ENCODE assay signal across 8 mouse cellular contexts in the genomic region with DNA sequence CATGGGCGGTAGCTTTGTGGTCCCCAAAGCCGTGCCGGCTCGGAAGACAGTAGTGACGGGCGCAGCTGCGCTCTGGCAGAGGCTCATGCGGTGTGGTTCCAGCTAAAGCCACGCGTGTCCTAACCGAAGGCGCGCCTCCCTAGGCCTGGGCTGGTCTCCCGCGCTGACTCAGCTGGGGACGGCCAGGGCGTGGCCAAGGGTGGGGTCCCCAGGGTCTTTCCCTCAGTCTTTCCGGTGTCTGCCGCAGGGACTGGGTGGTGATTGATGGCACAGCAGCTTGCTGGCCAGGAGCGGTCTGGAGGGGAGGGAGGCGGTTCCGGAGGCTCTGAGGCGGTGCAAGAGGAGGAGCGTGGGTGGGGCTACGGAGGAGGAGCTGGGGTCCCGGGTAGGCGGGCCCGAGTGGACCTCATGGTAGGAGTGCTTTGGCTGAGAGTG. TPM values are rescaled to one million over a fixed set of nuclear protein-coding genes. Genes with fewer than 3 reads are reported as not detected.
DNase-seq lines count a peak whose midpoint lies in the region; ATAC-seq and TF ChIP-seq lines count a peak whose summit lies in the region.

No protein-coding gene starts in this region.

- peak overlapping the region; percentile 86 for H3K4me3 ChIP-seq in ES-Bruce4 (ENCODE audit: low read depth, low read length)
- peak overlapping the region; percentile 54 for H3K4me3 ChIP-seq in forebrain, embryonic 16.5 days (replicated peaks; ENCODE audit: low read length)
- H3K4me3 ChIP-seq in lung, embryonic 16.5 days (ENCODE audit: low read length), result peak overlapping the region; percentile 65

- H3K9me3 ChIP-seq in ES-Bruce4 (replicated peaks; ENCODE audit: control insufficient read depth, insufficient read depth, low read length, poor library complexity, severe bottlenecking), result no peaks in the 10 kb centered on the region
- H3K9me3 ChIP-seq in forebrain, embryonic 16.5 days (ENCODE audit: control insufficient read depth, low read length), result no peaks in the 10 kb centered on the region
- H3K9me3 ChIP-seq in lung, embryonic 16.5 days (ENCODE audit: control insufficient read depth, low read length), result no peaks in the 10 kb centered on the region

- TF ChIP-seq EP300 in ES-Bruce4 (IDR thresholded peaks at IDR 0.05; ENCODE audit: insufficient read depth, low read depth, low read length), result peak; percentile 23; the same call in 1 of the 2 replicates

- H3K4me2 ChIP-seq in forebrain, embryonic 16.5 days (ENCODE audit: low read length), result peak overlapping the region; percentile 93
- H3K4me2 ChIP-seq in lung, embryonic 16.5 days (ENCODE audit: low read depth, low read length), result peak overlapping the region; percentile 90

- 0 out of 2 replicates have a peak overlapping the region, but pooled peaks have one; percentile 39 for H3K27ac ChIP-seq in ES-Bruce4 (ENCODE audit: insufficient read depth, low read length)
- H3K27ac ChIP-seq in forebrain, embryonic 16.5 days (ENCODE audit: low read length), result no peak overlapping the region
- H3K27ac ChIP-seq in lung, embryonic 16.5 days (ENCODE audit: low read length), result peak overlapping the region; percentile 88

- 0% methylated on average over 28 of the region's 28 CpGs for WGBS in forebrain, embryonic 16.5 days
- whole genome bisulfite sequencing in lung, embryonic 16.5 days, result under 1% methylated on average over 28 of the region's 28 CpGs

- H3K27me3 ChIP-seq in ES-Bruce4 (ENCODE audit: control insufficient read depth, insufficient read depth, low read length, poor library complexity, severe bottlenecking), result no peaks in the 10 kb centered on the region
- 0 out of 2 replicates have a peak, but pooled peaks cover 4% of the 10 kb centered on the region for H3K27me3 ChIP-seq in forebrain, embryonic 16.5 days (replicated peaks; ENCODE audit: control insufficient read depth, insufficient read depth, low read length)
- H3K27me3 ChIP-seq in lung, embryonic 16.5 days (ENCODE audit: control insufficient read depth, insufficient read depth, low read depth, low read length), result no peaks in the 10 kb centered on the region

- ATAC-seq in forebrain, embryonic 16.5 days, result peak; percentile 96
- ATAC-seq in lung, embryonic 16.5 days (ENCODE audit: low read depth), result peak; percentile 95

- H3K9ac ChIP-seq in ES-Bruce4 (ENCODE audit: low read depth, poor library complexity, severe bottlenecking), result peak overlapping the region; percentile 65
- H3K9ac ChIP-seq in forebrain, embryonic 16.5 days (replicated peaks; ENCODE audit: low read depth, low read length), result peak overlapping the region; percentile 51
- peak overlapping the region; percentile 67 for H3K9ac ChIP-seq in lung, embryonic 16.5 days (ENCODE audit: low read length)

- no peak for TF ChIP-seq POLR2A in ES-Bruce4 (IDR thresholded peaks at IDR 0.05; ENCODE audit: insufficient read depth, low read length)

- no peaks in the 10 kb centered on the region for H3K36me3 ChIP-seq in ES-Bruce4 (ENCODE audit: control insufficient read depth, insufficient read depth, low read length, poor library complexity, severe bottlenecking)
- no peaks in the 10 kb centered on the region for H3K36me3 ChIP-seq in forebrain, embryonic 16.5 days (ENCODE audit: control insufficient read depth, insufficient read depth)
- H3K36me3 ChIP-seq in lung, embryonic 16.5 days (ENCODE audit: control insufficient read depth, insufficient read depth, low read length), result no peaks in the 10 kb centered on the region

- intact Hi-C loops in heart, postnatal 36 days (cut with DNase I), result loop anchor here (2.0 to 5.0 kb wide), 2 partner anchors 35 to 54 kb away; partner anchors contain the start of gene Lrrfip1

- H3K4me1 ChIP-seq in ES-Bruce4 (ENCODE audit: control insufficient read depth, insufficient read depth, low read length), result no peaks in the 10 kb centered on the region
- H3K4me1 ChIP-seq in forebrain, embryonic 16.5 days (replicated peaks; ENCODE audit: control insufficient read depth, insufficient read depth, low read length), result peaks cover 13% of the 10 kb centered on the region
- H3K4me1 ChIP-seq in lung, embryonic 16.5 days (replicated peaks; ENCODE audit: control insufficient read depth, insufficient read depth, low read length), result peaks cover 38% of the 10 kb centered on the region

- TF ChIP-seq CTCF in ES-Bruce4 (IDR thresholded peaks at IDR 0.05; ENCODE audit: low read depth, low read length), result no peak

- DNase-seq in c-Kit-positive CD71-negative TER-119-negative erythroid progenitor cells, embryonic 14.5 days (ENCODE audit: low read depth), result peak; percentile 92
- DNase-seq in heart, postnatal 36 days, result peak; percentile 92 to 93
- DNase-seq in layer of hippocampus, adult 8-10 months (ENCODE audit: low spot score in 2 of 2), result peak; percentile 65 to 70
- DNase-seq in ovary, adult 18-20 months (ENCODE audit: low spot score), result peak; percentile 86
- peak; percentile 89 for DNase-seq in thymus, postnatal 0 days (ENCODE audit: low spot score)

RNA-seq across cellular contexts. Expression of gene Lrrfip1, which starts 54.2 kb away (rescaled TPM):
- 88.7 and 97.2 TPM in 2 replicates for polyA plus RNA-seq in ES-Bruce4 (2011; ENCODE audit: insufficient read depth, insufficient read length, low read depth, missing spikeins)
- polyA plus RNA-seq in forebrain, embryonic 16.5 days (2015; fragmentation: Nextera tagmentation; extraction: Ambion mirVana), result 45.3 and 48.5 TPM in 2 replicates
- total RNA-seq in heart, postnatal 36 days (2021), result 10 to 100 TPM; 69.1 to 80.9 TPM
- total RNA-seq in layer of hippocampus, adult 8-10 months (2022), result 10 to 100 TPM; 66.2 to 83.0 (median 73.9) TPM
- 70.5 and 78.6 TPM in 2 replicates for polyA plus RNA-seq in lung, embryonic 16.5 days (2015; fragmentation: Nextera tagmentation; extraction: Ambion mirVana)
- polyA plus RNA-seq in thymus, postnatal 0 days (2015; fragmentation: Nextera tagmentation; extraction: Ambion mirVana), result 59.8 and 61.1 TPM in 2 replicates
